Mouse (Mus musculus) ES-E14 (cell line): Measurements from ENCODE around the gene Phactr4.

Experiments
- CHD2 ChIP-seq: IDR thresholded peaks from 2 replicates; pipeline ENCODE4 v1.6.1; 2014; ENCODE audit warnings: mild to moderate bottlenecking, low read depth, low read length, inconsistent platforms
- HCFC1 ChIP-seq: IDR thresholded peaks from 2 replicates; pipeline ENCODE4 v1.6.1; 2012; ENCODE audit warnings: low read length, inconsistent platforms, borderline replicate concordance; ENCODE audit not compliant: insufficient read depth
- ZC3H11A ChIP-seq: IDR thresholded peaks from 2 replicates; pipeline ENCODE4 v1.6.1; 2012; ENCODE audit warnings: low read depth, mild to moderate bottlenecking, inconsistent platforms, low read length, borderline replicate concordance
- ZNF384 ChIP-seq: IDR thresholded peaks from 2 replicates; pipeline ENCODE4 v1.6.1; 2012; ENCODE audit warnings: low read depth, low read length, inconsistent platforms

GRCm38 (mm10) chr4:132346661-132347060 is 75.6 kb downstream of the Phactr4 start:
- TF ChIP-seq HCFC1 (no peak), ZC3H11A (no peak), ZNF384 (no peak), CHD2 (no peak)
